Mouse (Mus musculus) lung, adult 2 months (tissue): Measurements from ENCODE around the gene Cldn10. TPM values are rescaled to one million over a fixed set of nuclear protein-coding genes. Genes with fewer than 3 reads are reported as not detected.
"Not testable (repeated sequence)": the region's sequence is repeated elsewhere in the genome, so short reads cannot be mapped to it uniquely, and the experiment has no call there.

Source experiments
- DNase-seq: peaks from one replicate; pipeline ENCODE4 v3.0.0; 2022
- H3K4me1 ChIP-seq: fragments of 200-500 bp; 2 replicates; pipeline ENCODE4 v1.6.1; 2011; ENCODE audit warnings: low read length; ENCODE audit not compliant: control insufficient read depth, insufficient read depth
- H3K4me3 ChIP-seq: fragments of 200-500 bp; replicated peaks from 2 replicates; pipeline ENCODE3; 2011; ENCODE audit warnings: low read depth, mild to moderate bottlenecking, control low read depth, low read length; ENCODE audit errors: extremely low read depth
- CTCF ChIP-seq: fragments of 200-500 bp; IDR thresholded peaks from 2 replicates; pipeline ENCODE4 v1.5.1; 2011; ENCODE audit warnings: mild to moderate bottlenecking, low read length, control low read depth; ENCODE audit not compliant: insufficient read depth
- POLR2A ChIP-seq: fragments of 200-500 bp; IDR thresholded peaks from 2 replicates; pipeline ENCODE4 v1.6.1; 2011; ENCODE audit warnings: low read depth, mild to moderate bottlenecking, control low read depth, low read length, borderline replicate concordance; ENCODE audit errors: extremely low read depth
- WGBS: fragments of 180-500 bp; shearing (Covaris S2); methylation state at CpG from one replicate; pipeline ENCODE4 v1.1.7; 2018; 5-methylcytosine and 5-hydroxymethylcytosine counted together
- polyA plus RNA-seq: library from polyadenylated mRNA; depleted of rRNA; stranded (reverse); fragments of >200 nt; gene quantifications from 2 replicates; pipeline ENCODE4 v1.2.3, GENCODE M21; 2012; rRNA removed

Gene Cldn10
- 10.9 and 11.8 TPM in 2 replicates for polyA plus RNA-seq

- no peak within 1 kb of the TSS for H3K4me3 ChIP-seq
- TF ChIP-seq POLR2A (no peak), CTCF (no peak)
- no peak for DNase-seq
- WGBS = 74% methylated on average over 4 of the region's 4 CpGs
- no peaks in the 10 kb centered on the region for H3K4me1 ChIP-seq
Measured at GRCm38 (mm10) chr14:118787621-118788020, at the start of gene Cldn10. Gene Cldn10 (plus strand): TSS chr14:118787908.

GRCm38 (mm10) chr14:118741780-118742179 lies 45.9 kb upstream of the Cldn10 start:
- H3K4me1 ChIP-seq = no peaks in the 10 kb centered on the region
- H3K4me3 ChIP-seq = no peak overlapping the region
- no peak for DNase-seq
- no peak for TF ChIP-seq POLR2A

- no peak for DNase-seq
- TF ChIP-seq CTCF (no peak), POLR2A (no peak)
- no peak overlapping the region for H3K4me3 ChIP-seq
- WGBS = 65% methylated on average over 5 of the region's 5 CpGs
- no peaks in the 10 kb centered on the region for H3K4me1 ChIP-seq
Measured at GRCm38 (mm10) chr14:118742862-118743261, 44.8 kb upstream of the Cldn10 start.

GRCm38 (mm10) chr14:118749068-118749467 lies 38.6 kb upstream of the Cldn10 start:
- Histone ChIP-seq H3K4me3 (no peak overlapping the region), H3K4me1 (no peaks in the 10 kb centered on the region)
- no peak for DNase-seq
- 77% methylated on average over 2 of the region's 2 CpGs for WGBS
- TF ChIP-seq CTCF (no peak), POLR2A (no peak)

GRCm38 (mm10) chr14:118749715-118750114 lies 38.0 kb upstream of the Cldn10 start:
- H3K4me1 ChIP-seq = no peaks in the 10 kb centered on the region
- DNase-seq = no peak
- 65% methylated on average over 4 of the region's 4 CpGs for WGBS
- no peak for TF ChIP-seq CTCF
- no peak for TF ChIP-seq POLR2A
- no peak overlapping the region for H3K4me3 ChIP-seq

- H3K4me3 ChIP-seq = no peak overlapping the region
- TF ChIP-seq POLR2A (no peak), CTCF (no peak)
- no peaks in the 10 kb centered on the region for H3K4me1 ChIP-seq
- 75% methylated on average over 6 of the region's 6 CpGs for WGBS
- no peak for DNase-seq
Measured at GRCm38 (mm10) chr14:118750505-118751192, 37.1 kb upstream of the Cldn10 start.

- 74% methylated on average over 8 of the region's 8 CpGs for WGBS
- DNase-seq = no peak
Measured at GRCm38 (mm10) chr14:118751193-118751753, 36.4 kb upstream of the Cldn10 start.

GRCm38 (mm10) chr14:118756015-118756414 lies 31.7 kb upstream of the Cldn10 start:
- TF ChIP-seq POLR2A (no peak), CTCF (no peak)
- Histone ChIP-seq H3K4me3 (no peak overlapping the region), H3K4me1 (no peaks in the 10 kb centered on the region)
- no peak for DNase-seq
- WGBS = 73% methylated on average over 4 of the region's 4 CpGs

More at GRCm38 (mm10) chr14:118751193-118751753, 36.4 kb upstream of the Cldn10 start:
- TF ChIP-seq POLR2A (no peak), CTCF (no peak)
- H3K4me3 ChIP-seq = no peak overlapping the region
- H3K4me1 ChIP-seq = no peaks in the 10 kb centered on the region

- WGBS = 58% methylated on average over 3 of the region's 3 CpGs
- DNase-seq = no peak
- Histone ChIP-seq H3K4me1 (no peaks in the 10 kb centered on the region), H3K4me3 (no peak overlapping the region)
- TF ChIP-seq CTCF (no peak), POLR2A (no peak)
Measured at GRCm38 (mm10) chr14:118756566-118756965, 31.1 kb upstream of the Cldn10 start.

- H3K4me1 ChIP-seq, DNase-seq, H3K4me3 ChIP-seq: not testable (repeated sequence)
- whole genome bisulfite sequencing = 93% methylated on average over 13 of the region's 13 CpGs
Measured at GRCm38 (mm10) chr14:118763362-118763761, 24.3 kb upstream of the Cldn10 start.
